Comparison of ENCODE assay signal across 8 mouse cellular contexts in genomic region chr11:29172563-29173124, GRCm38 (mm10). TPM values are rescaled to one million over a fixed set of nuclear protein-coding genes. Genes with fewer than 3 reads are reported as not detected.
DNase-seq lines count a peak whose midpoint lies in the region; ATAC-seq lines count a peak whose summit lies in the region.

Gene Ppp4r3b (plus strand): TSS chr11:29172890.

- intact Hi-C loops in gastrocnemius, postnatal 14 days (cut with DNase I; ENCODE audit: low total_unique reads), result no loop called here
- intact Hi-C loops in left cerebral cortex, postnatal 10 days (cut with DNase I), result no loop called here

- DNase-seq in adrenal gland, adult (ENCODE audit: inconsistent age in 2 of 2, low spot score in 1 of 2), result peak; percentile 99
- DNase-seq in embryo, embryonic 10.5 days (ENCODE audit: low spot score), result peak; percentile 98
- peak; percentile 98 for DNase-seq in gastrocnemius, postnatal 14 days
- DNase-seq in left cerebral cortex, postnatal 10 days (ENCODE audit: extremely low spot score in 1 of 2, low spot score in 2 of 2), result peak; percentile 97 to 98
- DNase-seq in right cerebral cortex, postnatal 25 days, result peak; percentile 98
- peak; percentile 97 to 98 for DNase-seq in urinary bladder, postnatal 4 days (ENCODE audit: low spot score in 2 of 2)

- peak; percentile 87 for ATAC-seq in inflammation-experienced regulatory T-cells, adult 6 months
- ATAC-seq in megakaryocyte-erythroid progenitor cell, adult 5-6 weeks (replicated peaks; ENCODE audit: low FRiP score, low TSS enrichment, poor library complexity, severe bottlenecking), result peak; percentile 93

RNA-seq across cellular contexts. Expression of gene Ppp4r3b, which starts in this region (rescaled TPM):
- total RNA-seq in gastrocnemius, postnatal 14 days (2021), result 10 to 100 TPM; 24.8 to 25.7 TPM
- 100 to 1,000 TPM; 104 to 167 (median 105) TPM for polyA plus RNA-seq in inflammation-experienced regulatory T-cells, adult 6 months (2017; shearing (Covaris generic))
- total RNA-seq in left cerebral cortex, postnatal 10 days (2021), result 10 to 100 TPM; 46.0 to 50.4 TPM
- 86.7 and 90.1 TPM in 2 replicates for total RNA-seq in megakaryocyte-erythroid progenitor cell, adult 5-6 weeks (2014; fragmentation: Nextera tagmentation)
- 191 and 209 TPM in 2 replicates for total RNA-seq in megakaryocyte-erythroid progenitor cell, adult 5-6 weeks (2017)

Comparison
In these comparisons a context has a peak if more than half of its experiments do, and no peak if none do; other contexts are left out.
1. Peak in every context shown above with its lines: DNase-seq and ATAC-seq.